Mouse (Mus musculus) C2C12 (cell line): ENCODE measurements around the gene Itgax. TPM values are rescaled to one million over a fixed set of nuclear protein-coding genes. Genes with fewer than 3 reads are reported as not detected.

Source experiments
- H3K27me3 ChIP-seq: one replicate; pipeline ENCODE4 v1.6.1; 2011; ENCODE audit not compliant: control insufficient read depth, insufficient read depth, insufficient read length
- H3K36me3 ChIP-seq: one replicate; pipeline ENCODE4 v1.6.1; 2011; ENCODE audit not compliant: control insufficient read depth, insufficient read depth
- H3K4me3 ChIP-seq: one replicate; pipeline ENCODE4 v1.5.1; 2011; ENCODE audit warnings: mild to moderate bottlenecking, control low read depth; ENCODE audit not compliant: poor library complexity, insufficient read depth, severe bottlenecking
- H3K79me2 ChIP-seq: one replicate; pipeline ENCODE4 v1.6.1; 2011; ENCODE audit not compliant: control insufficient read depth, insufficient read depth
- H3K79me3 ChIP-seq: one replicate; pipeline ENCODE4 v1.6.1; 2011; ENCODE audit warnings: low read depth, control low read depth
- H3ac ChIP-seq: one replicate; pipeline ENCODE3; 2011; ENCODE audit warnings: low read depth; ENCODE audit not compliant: control insufficient read depth, insufficient read length
- CEBPB ChIP-seq: IDR thresholded peaks from one replicate; pipeline ENCODE4 v1.6.1; 2011; ENCODE audit warnings: low read depth, mild to moderate bottlenecking, control low read depth, moderate library complexity
- CTCF ChIP-seq: IDR thresholded peaks from one replicate; pipeline ENCODE4 v1.5.1; 2011; ENCODE audit not compliant: control insufficient read depth, insufficient read depth, insufficient read length
- FOSL1 ChIP-seq: IDR thresholded peaks from one replicate; pipeline ENCODE4 v1.8.0; 2011; ENCODE audit warnings: mild to moderate bottlenecking, low read length; ENCODE audit not compliant: poor library complexity, insufficient read depth, severe bottlenecking
- MAX ChIP-seq: IDR thresholded peaks from one replicate; pipeline ENCODE4 v1.6.1; 2011; ENCODE audit warnings: mild to moderate bottlenecking, control low read depth
- MYOD1 ChIP-seq: IDR thresholded peaks from one replicate; pipeline ENCODE4 v1.6.1; 2011; ENCODE audit warnings: low read depth; ENCODE audit not compliant: control insufficient read depth, insufficient read length
- MYOG ChIP-seq: IDR thresholded peaks from one replicate; pipeline ENCODE4 v1.6.1; 2011; ENCODE audit not compliant: control insufficient read depth, insufficient read length; ENCODE audit errors: extremely low read depth
- USF1 ChIP-seq: IDR thresholded peaks from one replicate; pipeline ENCODE4 v1.6.1; 2011; ENCODE audit warnings: low read depth, mild to moderate bottlenecking, control low read depth, moderate library complexity
- long read RNA-seq, 2 experiments: library from polyadenylated mRNA; unstranded; transcript quantifications; one replicate each; pipeline ENCODE4 v2.0.0; 2019 to 2020
- polyA plus RNA-seq: library from polyadenylated mRNA; unstranded; fragments of >200 nt; fragmentation: generic; extraction: Trizol; gene quantifications from one replicate; pipeline ENCODE4 v1.2.1, GENCODE M21; 2012; ENCODE audit warnings: missing spikeins

Itgax gene
- polyA plus RNA-seq = not detected
- long read RNA-seq, experiment 1 = 0 reads
- long read RNA-seq, experiment 2 = 0 reads

GRCm38 (mm10) chr7:128128741-128129720 is at the start of gene Itgax:
TSS of gene Itgax (plus strand) at chr7:128129547.
- H3K79me3 ChIP-seq = no peaks in the 10 kb centered on the region
- TF ChIP-seq MYOG (no peak), USF1 (no peak)
- H3ac ChIP-seq = no peak within 1 kb of the TSS
- peaks cover 19% of the 10 kb centered on the region for H3K27me3 ChIP-seq
- H3K4me3 ChIP-seq = no peak within 1 kb of the TSS
- H3K36me3 ChIP-seq = no peaks in the 10 kb centered on the region
- H3K79me2 ChIP-seq = no peaks in the 10 kb centered on the region

DNA sequence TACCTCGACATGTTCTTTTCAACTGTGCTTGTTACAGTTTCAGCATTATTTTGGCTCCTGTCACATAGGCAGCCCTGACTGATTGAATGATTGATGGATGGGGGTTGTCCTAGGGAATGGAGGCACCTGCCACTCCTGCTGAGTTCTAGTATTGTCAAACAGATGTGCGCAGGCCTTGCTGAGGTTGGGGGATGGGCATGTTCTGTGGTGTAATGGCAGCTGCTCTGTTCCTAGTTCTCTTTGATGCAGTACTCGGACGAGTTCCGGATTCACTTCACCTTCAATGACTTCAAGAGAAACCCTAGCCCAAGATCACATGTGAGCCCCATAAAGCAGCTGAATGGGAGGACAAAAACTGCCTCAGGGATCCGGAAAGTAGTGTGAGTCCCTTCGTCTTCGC is 49.3 kb upstream of the Itgax start:
- H3K27me3 ChIP-seq = peaks cover 7% of the 10 kb centered on the region
- TF ChIP-seq CEBPB = no peak
- TF ChIP-seq CTCF = no peak
- TF ChIP-seq MYOG = no peak
- TF ChIP-seq MAX = no peak
- no peak for TF ChIP-seq USF1
- no peak for TF ChIP-seq FOSL1
- TF ChIP-seq MYOD1 = no peak
- no peak overlapping the region for H3ac ChIP-seq
- no peaks in the 10 kb centered on the region for H3K36me3 ChIP-seq
- no peak overlapping the region for H3K4me3 ChIP-seq
- H3K79me3 ChIP-seq = no peaks in the 10 kb centered on the region
- no peaks in the 10 kb centered on the region for H3K79me2 ChIP-seq

DNA sequence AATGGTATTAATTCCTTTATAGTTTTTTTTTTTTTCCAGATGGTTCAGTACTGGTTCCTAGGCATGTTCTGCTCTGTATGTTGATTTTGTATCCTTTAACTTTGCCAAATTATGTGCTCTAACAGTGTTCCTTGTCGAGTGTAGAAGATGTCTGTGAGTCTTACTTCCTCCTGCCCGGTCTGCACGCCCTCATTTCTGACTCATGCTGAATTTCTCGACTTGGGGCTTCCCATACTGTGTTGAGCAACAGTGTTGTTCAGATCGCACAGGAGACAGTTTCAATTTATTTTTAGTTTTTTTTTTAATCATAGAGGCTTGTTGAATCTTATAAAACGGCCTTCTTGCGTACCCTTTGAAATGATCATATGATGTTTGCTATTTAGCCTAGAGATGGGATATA is 40.2 kb upstream of the Itgax start:
- no peaks in the 10 kb centered on the region for H3K36me3 ChIP-seq
- H3K4me3 ChIP-seq = no peak overlapping the region
- no peak overlapping the region for H3ac ChIP-seq
- TF ChIP-seq CTCF (no peak), MAX (no peak), CEBPB (peak; percentile 38)
- peaks cover 8% of the 10 kb centered on the region for H3K27me3 ChIP-seq
- no peaks in the 10 kb centered on the region for H3K79me3 ChIP-seq
- no peaks in the 10 kb centered on the region for H3K79me2 ChIP-seq

DNA sequence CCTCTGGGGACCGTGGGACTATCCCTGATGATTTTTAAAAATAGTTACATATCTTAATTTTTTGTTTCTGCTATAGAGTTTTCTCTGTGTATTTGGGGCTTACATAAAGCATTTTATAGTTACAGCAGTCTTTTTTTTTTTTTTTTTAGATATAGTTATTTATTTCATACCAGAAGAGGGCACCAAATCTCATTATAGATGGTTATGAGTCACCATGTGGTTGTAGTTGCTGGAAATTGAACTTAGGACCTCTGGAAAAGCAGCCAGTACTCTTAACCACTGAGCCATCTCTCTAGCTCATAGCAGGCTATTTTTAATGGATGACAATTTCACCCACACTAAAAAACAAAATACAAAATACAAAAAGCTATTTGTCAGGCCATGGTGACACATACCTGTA is 31.2 kb upstream of the Itgax start:
- H3K36me3 ChIP-seq = no peaks in the 10 kb centered on the region

GRCm38 (mm10) chr7:128100742-128101357 is 28.5 kb upstream of the Itgax start:
- H3K79me3 ChIP-seq = no peaks in the 10 kb centered on the region
- TF ChIP-seq MYOG = no peak
- no peak for TF ChIP-seq MAX
- no peak for TF ChIP-seq CEBPB
- TF ChIP-seq MYOD1 = no peak
- no peak for TF ChIP-seq USF1
- TF ChIP-seq FOSL1 = no peak
- TF ChIP-seq CTCF = no peak
- H3K4me3 ChIP-seq = no peak overlapping the region
- H3K79me2 ChIP-seq = no peaks in the 10 kb centered on the region
- peaks cover 18% of the 10 kb centered on the region for H3K27me3 ChIP-seq
- H3ac ChIP-seq = no peak overlapping the region
- no peaks in the 10 kb centered on the region for H3K36me3 ChIP-seq

More for the DNA sequence above, 31.2 kb upstream of the Itgax start:
- TF ChIP-seq MYOG = no peak
- no peak for TF ChIP-seq USF1
- TF ChIP-seq CEBPB = no peak
- TF ChIP-seq CTCF = no peak
- TF ChIP-seq MAX = no peak
- TF ChIP-seq MYOD1 = no peak
- TF ChIP-seq FOSL1 = no peak
- Histone ChIP-seq H3ac (no peak overlapping the region), H3K79me3 (no peaks in the 10 kb centered on the region), H3K79me2 (no peaks in the 10 kb centered on the region), H3K4me3 (no peak overlapping the region), H3K27me3 (peaks cover 2% of the 10 kb centered on the region)

- no peak for TF ChIP-seq CEBPB
- Histone ChIP-seq H3K4me3 (no peak overlapping the region), H3ac (no peak overlapping the region), H3K79me3 (no peaks in the 10 kb centered on the region), H3K36me3 (no peaks in the 10 kb centered on the region), H3K79me2 (no peaks in the 10 kb centered on the region), H3K27me3 (peaks cover 41% of the 10 kb centered on the region)
Observed at GRCm38 (mm10) chr7:128105246-128105645, 24.1 kb upstream of the Itgax start.
